Mouse (Mus musculus) ES-E14 (cell line): Measurements from ENCODE around the gene Olfr381. TPM values are rescaled to one million over a fixed set of nuclear protein-coding genes. Genes with fewer than 3 reads are reported as not detected.
A peak's percentile ranks its signal among the peaks of the same experiment; 100 is the strongest.
"Not testable (repeated sequence)": the region's sequence is repeated elsewhere in the genome, so short reads cannot be mapped to it uniquely, and the experiment has no call there.

Experiments used
- DNase-seq: peaks from one replicate; pipeline ENCODE4 v3.0.0-alpha.2; 2013; ENCODE audit warnings: low read depth, low spot score
- H3K27ac ChIP-seq: 2 replicates; pipeline ENCODE4 v1.5.1; 2012; ENCODE audit warnings: low read depth, mild to moderate bottlenecking, low read length, moderate library complexity, mixed read lengths; ENCODE audit not compliant: poor library complexity, insufficient read depth, severe bottlenecking
- H3K36me3 ChIP-seq: 2 replicates; pipeline ENCODE4 v1.6.1; 2012; ENCODE audit warnings: mild to moderate bottlenecking, low read length, moderate library complexity, mixed read lengths; ENCODE audit not compliant: control insufficient read depth, poor library complexity, insufficient read depth, severe bottlenecking
- H3K4me1 ChIP-seq, 2 experiments: fragments of 150-350 bp in 1 of 2; sonication (generic) in 1 of 2; 2 replicates each; pipeline ENCODE4 v1.6.1; 2012; ENCODE audit warnings: low read length in 2 of 2, mild to moderate bottlenecking in 1 of 2, mixed read lengths in 1 of 2; ENCODE audit not compliant: control insufficient read depth in 2 of 2, insufficient read depth in 2 of 2, poor library complexity in 1 of 2
- H3K4me3 ChIP-seq, 2 experiments: fragments of 150-350 bp in 1 of 2; sonication (generic) in 1 of 2; 2 replicates each; pipeline ENCODE4 v1.5.1; 2012; ENCODE audit warnings: low read length in 2 of 2, low read depth in 1 of 2, mild to moderate bottlenecking in 1 of 2, mixed read lengths in 1 of 2; ENCODE audit not compliant: insufficient read depth in 1 of 2, poor library complexity in 1 of 2, severe bottlenecking in 1 of 2
- H3K9ac ChIP-seq: 2 replicates; pipeline ENCODE4 v1.6.1; 2012; ENCODE audit warnings: low read depth, mild to moderate bottlenecking, low read length, mixed read lengths; ENCODE audit not compliant: poor library complexity, insufficient read depth, severe bottlenecking
- H3K9me3 ChIP-seq: fragments of 150-350 bp; sonication (generic); 2 replicates; pipeline ENCODE4 v1.6.1; 2012; ENCODE audit warnings: low read depth, mild to moderate bottlenecking, low read length; ENCODE audit not compliant: control insufficient read depth, insufficient read depth
- CHD2 ChIP-seq: IDR thresholded peaks from 2 replicates; pipeline ENCODE4 v1.6.1; 2014; ENCODE audit warnings: mild to moderate bottlenecking, low read depth, low read length, inconsistent platforms
- HCFC1 ChIP-seq: IDR thresholded peaks from 2 replicates; pipeline ENCODE4 v1.6.1; 2012; ENCODE audit warnings: low read length, inconsistent platforms, borderline replicate concordance; ENCODE audit not compliant: insufficient read depth
- MAFK ChIP-seq: IDR thresholded peaks from 2 replicates; pipeline ENCODE4 v1.6.1; 2014; ENCODE audit warnings: mild to moderate bottlenecking, low read depth, low read length, inconsistent platforms; ENCODE audit not compliant: insufficient read depth
- ZC3H11A ChIP-seq: IDR thresholded peaks from 2 replicates; pipeline ENCODE4 v1.6.1; 2012; ENCODE audit warnings: low read depth, mild to moderate bottlenecking, inconsistent platforms, low read length, borderline replicate concordance
- ZNF384 ChIP-seq: IDR thresholded peaks from 2 replicates; pipeline ENCODE4 v1.6.1; 2012; ENCODE audit warnings: low read depth, low read length, inconsistent platforms
- in situ Hi-C, 2 experiments: fragments of 600-800 bp; cut with MboI; formaldehyde crosslinking; loops; one replicate each; pipeline ENCODE4 v1.15.1; 2025; ENCODE audit warnings: low sequenced_read_pairs in 2 of 2, inconsistent platforms in 1 of 2; ENCODE audit not compliant: unreplicated experiment in 2 of 2
- total RNA-seq: library from RNA; depleted of rRNA; stranded (reverse); fragments of 300-350 nt; gene quantifications from 2 replicates; pipeline ENCODE4 v1.2.3, GENCODE M21; 2012; rRNA removed

Gene Olfr381
- total RNA-seq: not detected in 2 replicates

GRCm38 (mm10) chr11:73491503-73491902 lies at the start of gene Olfr381:
TSS of gene Olfr381 (minus strand) at chr11:73491603.
- H3K36me3 ChIP-seq: no peaks in the 10 kb centered on the region
- TF ChIP-seq HCFC1 (no peak), ZC3H11A (no peak), ZNF384 (no peak), MAFK (no peak), CHD2 (no peak)
- in situ Hi-C loops: no loop called here
- DNase-seq: no peak
- no peak within 1 kb of the TSS for H3K4me3 ChIP-seq
- H3K27ac ChIP-seq: no peak within 1 kb of the TSS
- no peaks in the 10 kb centered on the region for H3K9me3 ChIP-seq
- no peak within 1 kb of the TSS for H3K9ac ChIP-seq
- no peaks in the 10 kb centered on the region for H3K4me1 ChIP-seq

DNA sequence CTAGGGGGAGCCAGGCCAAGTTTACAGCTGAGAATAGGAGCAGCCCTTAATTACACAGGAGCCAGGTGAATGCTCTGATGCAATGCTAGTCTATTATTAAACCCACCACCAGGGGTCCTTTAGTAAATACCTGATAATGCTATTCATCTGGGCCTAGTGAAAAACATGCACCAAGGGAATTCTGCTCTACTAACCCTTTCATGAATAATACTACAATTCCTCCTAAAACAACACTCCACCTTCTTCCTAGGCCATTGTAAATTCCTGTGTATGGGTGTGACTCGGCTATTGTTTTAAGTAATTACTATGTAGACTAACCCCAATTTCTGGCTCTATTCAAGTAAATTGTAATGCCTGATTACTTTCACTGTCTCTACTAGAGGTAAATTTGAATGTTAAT lies 37.6 kb upstream of the Olfr381 start:
- H3K4me1 ChIP-seq, H3K9me3 ChIP-seq, H3K4me3 ChIP-seq, H3K27ac ChIP-seq, in situ Hi-C loops, H3K9ac ChIP-seq, H3K36me3 ChIP-seq: not testable (repeated sequence)
- DNase-seq: peak; percentile 20

GRCm38 (mm10) chr11:73517097-73517496 lies 25.7 kb upstream of the Olfr381 start, which contains the start of gene Olfr382:
TSS of gene Olfr382 (minus strand) at chr11:73517197.
- no peaks in the 10 kb centered on the region for H3K4me1 ChIP-seq
- TF ChIP-seq CHD2 (no peak), ZNF384 (no peak), MAFK (no peak), HCFC1 (no peak), ZC3H11A (no peak)
- in situ Hi-C loops: no loop called here
- no peaks in the 10 kb centered on the region for H3K36me3 ChIP-seq
- no peak within 1 kb of the TSS for H3K4me3 ChIP-seq
- no peak within 1 kb of the TSS for H3K9ac ChIP-seq
- H3K27ac ChIP-seq: no peak within 1 kb of the TSS
- DNase-seq: no peak
- no peaks in the 10 kb centered on the region for H3K9me3 ChIP-seq

GRCm38 (mm10) chr11:73457408-73457807 lies 34.0 kb downstream of the Olfr381 start, which contains the start of gene Olfr380:
TSS of gene Olfr380 (minus strand) at chr11:73457508.
- DNase-seq: no peak
- Histone ChIP-seq H3K36me3 (no peaks in the 10 kb centered on the region), H3K9ac (no peak within 1 kb of the TSS), H3K4me1 (no peaks in the 10 kb centered on the region), H3K27ac (no peak within 1 kb of the TSS), H3K9me3 (no peaks in the 10 kb centered on the region), H3K4me3 (no peak within 1 kb of the TSS)
- in situ Hi-C loops: no loop called here
- TF ChIP-seq CHD2 (no peak), ZC3H11A (no peak), MAFK (no peak), ZNF384 (no peak)

Other genes starting within 250 kb of the Olfr381 start
- gene Trpv3, start 224.2 kb downstream of the Olfr381 start, total RNA-seq: 0.16 and 0.54 TPM in 2 replicates
- gene Aspa, start 162.0 kb downstream of the Olfr381 start, total RNA-seq: 2.2 and 4.1 TPM in 2 replicates
- 0.13 TPM in 1 of 2 replicates, not detected in the other for gene Gm49340, start 161.9 kb downstream of the Olfr381 start, total RNA-seq
- gene Spata22, start 161.9 kb downstream of the Olfr381 start, total RNA-seq: 0.74 and 3.3 TPM in 2 replicates
- gene Olfr20, start 140.8 kb downstream of the Olfr381 start, total RNA-seq: 0.31 TPM in 1 of 2 replicates, not detected in the other
- 1.1 and 1.6 TPM in 2 replicates for gene Olfr376, start 120.4 kb downstream of the Olfr381 start, total RNA-seq
- gene Olfr1, start 92.0 kb downstream of the Olfr381 start, total RNA-seq: not detected in 2 replicates
- gene Olfr378, start 63.1 kb downstream of the Olfr381 start, total RNA-seq: not detected in 2 replicates
- gene Olfr380, start 34.1 kb downstream of the Olfr381 start, total RNA-seq: not detected in 2 replicates
- gene Olfr382, start 25.6 kb upstream of the Olfr381 start, total RNA-seq: not detected in 2 replicates
- gene Olfr385, start 101.4 kb upstream of the Olfr381 start, total RNA-seq: not detected in 2 replicates
- gene Olfr384, start 107.0 kb upstream of the Olfr381 start, total RNA-seq: not detected in 2 replicates
- not detected in 2 replicates for gene Zfp735, start 197.2 kb upstream of the Olfr381 start, total RNA-seq